Mouse (Mus musculus) ES-E14 (cell line): ENCODE measurements around the gene Acin1.

Experiments
- HCFC1 ChIP-seq: IDR thresholded peaks from 2 replicates; pipeline ENCODE4 v1.6.1; 2012; ENCODE audit warnings: low read length, inconsistent platforms, borderline replicate concordance; ENCODE audit not compliant: insufficient read depth
- MAFK ChIP-seq: IDR thresholded peaks from 2 replicates; pipeline ENCODE4 v1.6.1; 2014; ENCODE audit warnings: mild to moderate bottlenecking, low read depth, low read length, inconsistent platforms; ENCODE audit not compliant: insufficient read depth
- ZC3H11A ChIP-seq: IDR thresholded peaks from 2 replicates; pipeline ENCODE4 v1.6.1; 2012; ENCODE audit warnings: low read depth, mild to moderate bottlenecking, inconsistent platforms, low read length, borderline replicate concordance
- ZNF384 ChIP-seq: IDR thresholded peaks from 2 replicates; pipeline ENCODE4 v1.6.1; 2012; ENCODE audit warnings: low read depth, low read length, inconsistent platforms

- TF ChIP-seq MAFK (no peak), HCFC1 (no peak), ZC3H11A (no peak), ZNF384 (no peak)
Observed at GRCm38 (mm10) chr14:54629797-54630196, 56.9 kb downstream of the Acin1 start.
